Mouse (Mus musculus) myocyte (in vitro differentiated cells): ENCODE measurements around the gene Adcy2. TPM values are rescaled to one million over a fixed set of nuclear protein-coding genes. Genes with fewer than 3 reads are reported as not detected.

Experiments
- H3K27me3 ChIP-seq: one replicate; pipeline ENCODE4 v1.6.1; 2011; ENCODE audit not compliant: control insufficient read depth, insufficient read depth, insufficient read length
- H3K36me3 ChIP-seq: one replicate; pipeline ENCODE4 v1.6.1; 2011; ENCODE audit not compliant: control insufficient read depth, insufficient read depth
- H3K4me2 ChIP-seq: one replicate; pipeline ENCODE4 v1.6.1; 2011; ENCODE audit warnings: low read depth, control low read depth
- H3K4me3 ChIP-seq: one replicate; pipeline ENCODE4 v1.5.1; 2011; ENCODE audit warnings: mild to moderate bottlenecking, control low read depth, moderate library complexity
- H3K79me2 ChIP-seq: one replicate; pipeline ENCODE4 v1.6.1; 2011; ENCODE audit not compliant: control insufficient read depth, insufficient read depth
- H3ac ChIP-seq: one replicate; pipeline ENCODE4 v1.6.1; 2011; ENCODE audit not compliant: control insufficient read depth, insufficient read length
- CEBPB ChIP-seq: IDR thresholded peaks from 2 replicates; pipeline ENCODE4 v1.6.1; 2011; ENCODE audit warnings: mild to moderate bottlenecking, moderate library complexity; ENCODE audit not compliant: poor library complexity, insufficient read depth, severe bottlenecking
- E2F4 ChIP-seq: IDR thresholded peaks from one replicate; pipeline ENCODE4 v1.6.1; 2011; ENCODE audit warnings: mild to moderate bottlenecking, control low read depth, moderate library complexity; ENCODE audit not compliant: insufficient read depth
- MAX ChIP-seq: IDR thresholded peaks from one replicate; pipeline ENCODE4 v1.6.1; 2011; ENCODE audit warnings: low read depth, mild to moderate bottlenecking, control low read depth
- MYOD1 ChIP-seq, 3 experiments: IDR thresholded peaks; one replicate each; pipeline ENCODE4 v1.6.1; 2011; ENCODE audit warnings: control low read depth in 2 of 3, low read depth in 2 of 3, mild to moderate bottlenecking in 2 of 3, moderate library complexity in 1 of 3; ENCODE audit not compliant: insufficient read length in 2 of 3, control insufficient read depth in 1 of 3
- MYOG ChIP-seq, 3 experiments: IDR thresholded peaks; one replicate each; pipeline ENCODE4 v1.6.1; 2011; ENCODE audit warnings: control low read depth in 2 of 3, low read depth in 2 of 3, mild to moderate bottlenecking in 2 of 3; ENCODE audit not compliant: insufficient read length in 2 of 3, control insufficient read depth in 1 of 3, insufficient read depth in 1 of 3
- POLR2A ChIP-seq: IDR thresholded peaks from one replicate; pipeline ENCODE4 v1.6.1; 2011; ENCODE audit warnings: low read depth, mild to moderate bottlenecking, control low read depth, moderate library complexity; ENCODE audit not compliant: insufficient read length
- POLR2AphosphoS2 ChIP-seq: IDR thresholded peaks from one replicate; pipeline ENCODE4 v1.6.1; 2011; ENCODE audit warnings: low read depth, control low read depth; ENCODE audit not compliant: insufficient read length
- REST ChIP-seq: IDR thresholded peaks from one replicate; pipeline ENCODE4 v1.6.1; 2011; ENCODE audit warnings: mild to moderate bottlenecking, control low read depth, moderate library complexity; ENCODE audit not compliant: insufficient read depth, insufficient read length
- SRF ChIP-seq: IDR thresholded peaks from one replicate; pipeline ENCODE4 v1.6.1; 2011; ENCODE audit warnings: low read depth; ENCODE audit not compliant: control insufficient read depth, insufficient read length
- TCF12 ChIP-seq: IDR thresholded peaks from one replicate; pipeline ENCODE4 v1.6.1; 2011; ENCODE audit warnings: mild to moderate bottlenecking, control low read depth; ENCODE audit not compliant: poor library complexity, insufficient read depth, severe bottlenecking
- TCF3 ChIP-seq: IDR thresholded peaks from one replicate; pipeline ENCODE4 v1.6.1; 2011; ENCODE audit warnings: low read depth, control low read depth; ENCODE audit not compliant: insufficient read length
- USF1 ChIP-seq: IDR thresholded peaks from one replicate; pipeline ENCODE4 v1.6.1; 2011; ENCODE audit warnings: low read depth, mild to moderate bottlenecking, control low read depth, moderate library complexity
- polyA plus RNA-seq: library from polyadenylated mRNA; unstranded; fragments of >200 nt; fragmentation: generic; extraction: Trizol; gene quantifications from one replicate; pipeline ENCODE4 v1.2.1, GENCODE M21; 2012; ENCODE audit warnings: missing spikeins

The Adcy2 gene
- polyA plus RNA-seq, 1 experiment, result not detected

DNA sequence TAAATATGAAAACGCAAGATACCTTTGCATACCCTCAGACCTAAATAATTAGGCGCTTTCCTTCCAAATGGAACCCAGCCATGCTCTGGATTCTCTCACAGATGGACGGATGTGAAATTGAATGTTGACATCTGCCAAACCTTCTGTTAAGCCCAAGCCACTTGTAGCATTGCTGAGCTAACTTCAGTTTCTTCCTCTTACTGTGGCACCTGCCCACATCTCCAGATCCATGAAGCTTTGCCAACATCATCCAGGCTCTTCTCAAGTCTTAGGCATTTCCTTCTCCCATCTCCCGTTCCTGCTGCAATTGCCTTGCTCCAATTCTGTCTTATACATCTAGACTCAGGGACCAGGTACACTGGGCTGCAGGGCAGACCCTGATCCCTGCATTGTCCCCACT lies 6.8 kb upstream of the Adcy2 start:
- Histone ChIP-seq H3K4me3 (no peak overlapping the region), H3K27me3 (no peaks in the 10 kb centered on the region), H3ac (no peak overlapping the region), H3K36me3 (no peaks in the 10 kb centered on the region), H3K4me2 (no peak overlapping the region), H3K79me2 (no peaks in the 10 kb centered on the region)
- TF ChIP-seq E2F4 (no peak), TCF3 (no peak), POLR2A (no peak)

DNA sequence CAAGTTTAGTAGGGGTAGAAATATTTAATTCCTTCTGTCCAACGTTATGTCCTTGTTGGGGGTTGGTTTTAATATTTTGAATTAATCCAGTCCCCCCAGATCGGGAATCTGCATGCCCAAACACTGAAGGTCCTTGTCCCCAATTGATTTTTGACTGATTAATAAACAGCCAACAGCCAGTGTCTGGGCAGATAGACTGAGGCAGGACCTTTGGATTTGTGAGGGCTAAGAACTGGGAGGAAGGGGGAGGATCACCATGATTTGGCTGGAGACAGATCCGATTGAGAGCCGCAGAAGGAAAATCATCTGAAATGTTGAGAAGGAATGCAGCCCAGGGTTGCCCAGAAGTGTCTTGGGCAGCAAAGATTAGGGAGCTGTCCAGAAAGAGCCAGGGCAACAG lies 5.1 kb upstream of the Adcy2 start:
- no peak overlapping the region for H3ac ChIP-seq
- no peaks in the 10 kb centered on the region for H3K27me3 ChIP-seq
- TF ChIP-seq REST, result no peak
- no peak for TF ChIP-seq E2F4
- no peak for TF ChIP-seq POLR2AphosphoS2
- TF ChIP-seq MAX, result no peak
- no peak overlapping the region for H3K4me3 ChIP-seq
- no peaks in the 10 kb centered on the region for H3K36me3 ChIP-seq
- no peak overlapping the region for H3K4me2 ChIP-seq
- no peaks in the 10 kb centered on the region for H3K79me2 ChIP-seq

DNA sequence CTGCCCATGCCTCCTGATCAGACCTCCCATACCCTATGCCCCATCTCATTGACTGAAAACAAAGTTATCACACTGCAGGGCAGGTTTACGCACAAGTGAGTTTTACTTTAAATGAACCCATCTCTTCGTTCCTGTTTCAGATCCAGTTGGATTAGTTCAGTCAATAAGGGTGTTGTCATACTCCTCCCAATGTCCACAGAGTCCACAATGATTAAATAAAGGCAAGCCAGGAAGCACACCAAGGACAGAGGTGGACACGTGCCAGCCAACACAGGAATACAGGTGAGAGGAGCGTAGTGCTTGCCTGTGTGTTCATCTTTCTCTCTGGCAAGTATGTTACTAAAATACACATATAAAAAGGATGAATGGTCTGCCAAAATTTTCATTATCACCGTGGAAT lies 3.3 kb upstream of the Adcy2 start:
- Histone ChIP-seq H3K4me3 (no peak overlapping the region), H3K4me2 (no peak overlapping the region), H3K36me3 (no peaks in the 10 kb centered on the region), H3K27me3 (no peaks in the 10 kb centered on the region), H3K79me2 (no peaks in the 10 kb centered on the region), H3ac (no peak overlapping the region)
- TF ChIP-seq SRF (no peak), TCF3 (no peak), USF1 (no peak), MAX (no peak), MYOD1 (IDR thresholded peaks at IDR 0.05; ENCODE audit: control insufficient read depth in 1 of 3, insufficient read length in 2 of 3, low read depth in 2 of 3) (no peak), POLR2AphosphoS2 (no peak), CEBPB (no peak), MYOG (IDR thresholded peaks at IDR 0.05; ENCODE audit: control insufficient read depth in 1 of 3, insufficient read depth in 1 of 3, insufficient read length in 2 of 3, low read depth in 2 of 3) (no peak), TCF12 (no peak), E2F4 (no peak), REST (no peak), POLR2A (no peak)

DNA sequence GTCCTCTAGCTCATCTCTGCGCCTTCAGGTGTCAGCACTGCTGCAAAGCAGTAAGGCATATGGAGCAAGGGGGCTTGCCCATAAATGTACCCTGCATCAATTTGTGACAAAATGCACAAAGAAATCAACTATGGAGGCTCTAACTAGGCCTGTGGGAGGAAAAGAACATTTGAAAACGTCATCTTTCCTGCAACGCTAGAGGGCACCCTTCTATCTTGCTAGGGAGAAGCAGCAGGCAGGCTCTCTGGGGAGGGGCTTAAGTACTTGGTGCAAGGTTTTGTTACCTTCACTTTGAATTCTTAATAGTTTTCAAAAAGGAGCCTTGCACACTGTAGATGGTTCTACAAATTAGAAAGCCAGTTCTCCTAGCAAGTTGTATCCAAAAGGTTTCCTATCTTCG lies 2.8 kb upstream of the Adcy2 start:
- Histone ChIP-seq H3K36me3 (no peaks in the 10 kb centered on the region), H3K27me3 (no peaks in the 10 kb centered on the region), H3ac (no peak overlapping the region), H3K4me3 (no peak overlapping the region), H3K79me2 (no peaks in the 10 kb centered on the region), H3K4me2 (no peak overlapping the region)
- TF ChIP-seq POLR2A, result no peak
- TF ChIP-seq E2F4, result no peak
- TF ChIP-seq MYOG (IDR thresholded peaks at IDR 0.05; ENCODE audit: control insufficient read depth in 1 of 3, insufficient read depth in 1 of 3, insufficient read length in 2 of 3, low read depth in 2 of 3), result no peak
- no peak for TF ChIP-seq REST
- TF ChIP-seq TCF3, result no peak
- no peak for TF ChIP-seq MAX
- no peak for TF ChIP-seq SRF
- TF ChIP-seq USF1, result no peak
- TF ChIP-seq CEBPB, result no peak
- no peak for TF ChIP-seq TCF12
- no peak for TF ChIP-seq MYOD1 (IDR thresholded peaks at IDR 0.05; ENCODE audit: control insufficient read depth in 1 of 3, insufficient read length in 2 of 3, low read depth in 2 of 3)
- no peak for TF ChIP-seq POLR2AphosphoS2

DNA sequence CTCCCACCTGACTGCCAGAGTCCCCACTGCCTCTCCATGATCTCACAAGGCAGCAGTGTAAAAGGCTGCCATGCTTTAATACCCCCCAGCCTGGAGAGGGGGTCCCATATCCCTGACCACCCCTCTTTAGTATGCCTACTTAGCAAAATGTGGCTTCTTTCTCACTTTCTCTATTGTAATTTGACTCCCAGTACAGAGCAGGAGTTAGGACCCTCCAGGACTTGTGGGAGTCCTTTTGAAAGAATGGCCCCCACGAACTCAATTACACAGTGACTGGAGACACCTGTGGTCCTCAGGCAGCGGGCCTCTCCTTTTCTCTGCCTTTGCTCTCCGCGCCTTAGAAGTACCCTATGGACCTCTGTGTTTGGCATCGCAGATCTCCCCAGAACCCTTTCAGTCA lies 485 bp upstream of the Adcy2 start:
- no peaks in the 10 kb centered on the region for H3K27me3 ChIP-seq
- H3K79me2 ChIP-seq, result no peaks in the 10 kb centered on the region
- no peak overlapping the region for H3K4me3 ChIP-seq
- H3K4me2 ChIP-seq, result no peak overlapping the region
- no peaks in the 10 kb centered on the region for H3K36me3 ChIP-seq
- TF ChIP-seq POLR2AphosphoS2 (no peak), REST (no peak)
- H3ac ChIP-seq, result no peak overlapping the region

DNA sequence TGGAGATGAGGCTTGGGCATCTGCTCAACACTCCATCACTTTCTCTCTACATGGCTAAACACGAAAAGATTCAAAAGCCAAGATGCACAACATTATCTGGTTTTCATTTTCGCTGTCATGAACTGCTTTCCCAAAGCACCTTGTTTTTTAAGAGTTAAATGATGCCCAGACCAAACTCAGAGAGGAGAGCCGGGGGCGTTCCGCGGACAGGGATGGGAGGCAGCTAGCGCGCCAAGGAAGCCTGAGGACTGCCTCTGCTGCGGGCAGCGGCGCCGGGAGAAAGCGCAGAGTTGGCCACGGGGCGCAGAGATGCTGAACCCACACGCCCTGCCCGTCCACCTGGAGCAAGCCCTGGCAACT lies 803 bp downstream of the Adcy2 start:
- no peak overlapping the region for H3K4me3 ChIP-seq
- no peaks in the 10 kb centered on the region for H3K79me2 ChIP-seq
- TF ChIP-seq TCF3 (no peak), MYOD1 (IDR thresholded peaks at IDR 0.05; ENCODE audit: control insufficient read depth in 1 of 3, insufficient read length in 2 of 3, low read depth in 2 of 3) (no peak), MAX (no peak), POLR2A (no peak), POLR2AphosphoS2 (no peak)
- no peak overlapping the region for H3K4me2 ChIP-seq
- no peak overlapping the region for H3ac ChIP-seq
- no peaks in the 10 kb centered on the region for H3K36me3 ChIP-seq
- no peaks in the 10 kb centered on the region for H3K27me3 ChIP-seq
